Mouse (Mus musculus) liver, embryonic 14.5 days (tissue): ENCODE results near the gene Dnajb5. TPM values are rescaled to one million over a fixed set of nuclear protein-coding genes. Genes with fewer than 3 reads are reported as not detected.

Experiments used
- ATAC-seq: fragments of 200-750 bp; cut with Nextera tagmentation; 2 replicates; pipeline ENCODE4 v1.8.0; 2017; ENCODE audit warnings: moderate number of reproducible peaks, mild to moderate bottlenecking, moderate library complexity; ENCODE audit not compliant: insufficient read depth
- DNase-seq, 3 experiments: peaks; one replicate each; pipeline ENCODE4 v3.0.0-alpha.2; 2012 to 2013; ENCODE audit warnings: low read depth in 3 of 3, low spot score in 3 of 3
- H3K27ac ChIP-seq: fragments of 300-500 bp; sonication (generic); 2 replicates; pipeline ENCODE4 v1.5.1; 2014; ENCODE audit warnings: moderate library complexity, mild to moderate bottlenecking, control low read depth, inconsistent platforms
- H3K27me3 ChIP-seq: fragments of 300-500 bp; sonication (generic); 2 replicates; pipeline ENCODE4 v1.6.1; 2014; ENCODE audit warnings: mild to moderate bottlenecking, low read length, moderate library complexity; ENCODE audit not compliant: control insufficient read depth, insufficient read depth
- H3K36me3 ChIP-seq: fragments of 300-500 bp; sonication (generic); replicated peaks from 2 replicates; pipeline ENCODE4 v1.6.1; 2014; ENCODE audit warnings: low read depth; ENCODE audit not compliant: control insufficient read depth, insufficient read depth
- H3K4me1 ChIP-seq, 2 experiments: fragments of 200-500 bp in 1 of 2; fragments of 300-500 bp in 1 of 2; sonication (generic) in 1 of 2; replicated peaks; 2 replicates each; pipeline ENCODE4 v1.6.1; 2012 to 2014; ENCODE audit warnings: antibody characterized with exemption in 1 of 2, inconsistent platforms in 1 of 2, low read length in 1 of 2; ENCODE audit not compliant: control insufficient read depth in 2 of 2, insufficient read depth in 2 of 2
- H3K4me2 ChIP-seq: fragments of 300-500 bp; sonication (generic); 2 replicates; pipeline ENCODE4 v1.6.1; 2014; ENCODE audit warnings: low read depth, mild to moderate bottlenecking, control low read depth, moderate library complexity
- H3K4me3 ChIP-seq, 2 experiments: fragments of 200-500 bp in 1 of 2; fragments of 300-500 bp in 1 of 2; sonication (generic) in 1 of 2; 2 replicates each; pipeline ENCODE4 v1.5.1; 2012 to 2014; ENCODE audit warnings: low read depth in 2 of 2, low read length in 2 of 2, mild to moderate bottlenecking in 2 of 2, control low read depth in 1 of 2, inconsistent platforms in 1 of 2, moderate library complexity in 1 of 2; ENCODE audit not compliant: insufficient read depth in 1 of 2
- H3K9ac ChIP-seq: fragments of 300-500 bp; sonication (generic); replicated peaks from 2 replicates; pipeline ENCODE4 v1.6.1; 2014; ENCODE audit warnings: mild to moderate bottlenecking, control low read depth, moderate library complexity
- H3K9me3 ChIP-seq: fragments of 300-500 bp; sonication (generic); 2 replicates; pipeline ENCODE4 v1.6.1; 2016; ENCODE audit warnings: low read length, mixed read lengths; ENCODE audit not compliant: control insufficient read depth
- CTCF ChIP-seq: IDR thresholded peaks from 2 replicates; pipeline ENCODE4 v1.5.1; 2016; ENCODE audit warnings: antibody characterized with exemption, low read depth, control low read depth
- EP300 ChIP-seq: IDR thresholded peaks from 2 replicates; pipeline ENCODE4 v1.6.1; 2016; ENCODE audit warnings: antibody characterized with exemption, low read depth
- WGBS: fragments of 180-500 bp; shearing (Covaris S2); extraction: QIAGEN DNeasy Blood & Tissue Kit; methylation state at CpG from one replicate; pipeline ENCODE4 v1.1.7; 2014; ENCODE audit not compliant: insufficient replicate concordance; 5-methylcytosine and 5-hydroxymethylcytosine counted together
- polyA plus RNA-seq, 2 experiments: library from polyadenylated mRNA; depleted of rRNA in 1 of 2; stranded (reverse) in 1 of 2; unstranded in 1 of 2; fragments of >200 nt; fragmentation: Nextera tagmentation in 1 of 2; extraction: Ambion mirVana in 1 of 2; gene quantifications; 2 replicates each; pipeline versions ENCODE4 v1.2.1 to v1.2.3; 2012 to 2014

The Dnajb5 gene
- polyA plus RNA-seq, 2 experiments = 0.43 to 0.90 TPM

DNA sequence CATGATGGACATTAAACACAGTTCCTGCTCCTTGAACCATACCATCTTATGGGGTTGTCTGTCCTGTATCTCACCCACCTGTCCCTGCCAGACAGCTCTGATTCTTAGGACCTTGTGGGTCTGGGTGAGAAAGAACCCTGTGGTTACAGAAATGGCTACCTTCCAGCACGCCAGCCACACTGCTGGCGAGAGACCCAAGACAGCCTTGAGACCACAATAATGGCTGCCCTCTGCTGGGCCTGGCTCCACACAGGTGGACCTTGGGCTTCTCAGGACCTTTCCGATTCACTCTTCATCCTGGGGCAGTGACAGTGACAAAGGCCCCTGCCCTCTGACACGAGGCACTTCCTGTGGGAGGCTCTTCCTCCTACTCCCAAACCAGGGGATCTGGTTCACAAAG lies 9.8 kb downstream of the Dnajb5 start:
- no peak for TF ChIP-seq CTCF
- TF ChIP-seq EP300 = no peak
- Histone ChIP-seq H3K9me3 (no peaks in the 10 kb centered on the region), H3K9ac (no peak overlapping the region), H3K27me3 (no peaks in the 10 kb centered on the region), H3K27ac (no peak overlapping the region), H3K36me3 (no peaks in the 10 kb centered on the region), H3K4me2 (no peak overlapping the region), H3K4me3 (no peak overlapping the region), H3K4me1 (no peaks in the 10 kb centered on the region)
- whole genome bisulfite sequencing = 38% methylated on average over 4 of the region's 4 CpGs
- no peak for DNase-seq
- no peak for ATAC-seq

DNA sequence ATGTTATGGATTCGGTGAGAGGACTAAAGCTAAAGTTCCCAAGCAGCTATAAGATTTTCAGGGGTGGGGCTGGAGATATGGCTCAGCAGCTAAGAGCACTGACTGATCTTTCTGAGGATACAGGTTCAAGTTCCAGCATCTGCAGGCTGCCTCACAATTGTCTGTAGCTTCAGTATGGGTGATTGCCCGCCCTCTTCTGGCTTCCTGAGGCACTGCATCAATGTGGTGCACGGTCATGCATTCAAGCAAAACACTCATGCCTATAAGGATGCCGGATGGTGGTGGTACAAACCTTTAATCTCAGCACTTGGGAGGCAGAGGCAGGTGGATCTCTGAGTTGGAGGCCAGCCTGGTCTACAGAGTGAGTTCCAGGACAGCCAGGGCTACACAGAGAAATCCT lies 12.0 kb downstream of the Dnajb5 start:
- ATAC-seq = no peak

DNA sequence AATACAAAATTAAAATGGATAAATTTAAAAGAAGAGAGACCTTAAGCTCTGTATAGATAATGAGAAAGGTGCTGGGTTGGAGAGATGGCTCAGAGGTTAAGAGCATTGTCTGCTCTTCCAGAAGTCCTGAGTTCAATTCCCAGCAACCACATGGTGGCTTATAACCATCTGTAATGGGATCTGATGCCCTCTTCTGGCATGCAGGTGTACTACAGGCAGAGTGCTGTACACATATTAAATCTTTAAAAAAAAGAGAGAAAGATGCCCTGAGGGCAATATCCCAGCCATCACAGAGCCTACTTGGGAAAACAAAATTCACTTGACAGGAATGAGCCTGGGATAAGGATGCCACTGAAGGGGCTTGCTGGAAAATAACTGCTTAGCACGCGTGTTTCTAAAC lies 13.9 kb downstream of the Dnajb5 start:
- ATAC-seq (no peak), DNase-seq (no peak)
- no peak for TF ChIP-seq EP300
- peak; percentile 51 for TF ChIP-seq CTCF
- H3K27me3 ChIP-seq = no peaks in the 10 kb centered on the region
- no peaks in the 10 kb centered on the region for H3K9me3 ChIP-seq
- no peak overlapping the region for H3K4me2 ChIP-seq
- H3K27ac ChIP-seq = no peak overlapping the region
- H3K9ac ChIP-seq = no peak overlapping the region
- no peak overlapping the region for H3K4me3 ChIP-seq
- H3K4me1 ChIP-seq = peaks cover 0 to 2% of the 10 kb centered on the region in 2 experiments; a peak in 1 of 4 replicates
- WGBS = 89% methylated on average over 2 of the region's 2 CpGs
- H3K36me3 ChIP-seq = no peaks in the 10 kb centered on the region

More for the DNA sequence above, 12.0 kb downstream of the Dnajb5 start:
- 20% methylated on average over 4 of the region's 4 CpGs for WGBS
- Histone ChIP-seq H3K4me1 (peaks cover 0 to 2% of the 10 kb centered on the region in 2 experiments; a peak in 1 of 4 replicates), H3K36me3 (no peaks in the 10 kb centered on the region), H3K27me3 (no peaks in the 10 kb centered on the region), H3K4me3 (no peak overlapping the region), H3K4me2 (no peak overlapping the region), H3K9ac (no peak overlapping the region), H3K27ac (no peak overlapping the region), H3K9me3 (no peaks in the 10 kb centered on the region)
- peak in 1 of 3 experiments; percentile 22 for DNase-seq
- peak; percentile 84 for TF ChIP-seq CTCF
- no peak for TF ChIP-seq EP300

DNA sequence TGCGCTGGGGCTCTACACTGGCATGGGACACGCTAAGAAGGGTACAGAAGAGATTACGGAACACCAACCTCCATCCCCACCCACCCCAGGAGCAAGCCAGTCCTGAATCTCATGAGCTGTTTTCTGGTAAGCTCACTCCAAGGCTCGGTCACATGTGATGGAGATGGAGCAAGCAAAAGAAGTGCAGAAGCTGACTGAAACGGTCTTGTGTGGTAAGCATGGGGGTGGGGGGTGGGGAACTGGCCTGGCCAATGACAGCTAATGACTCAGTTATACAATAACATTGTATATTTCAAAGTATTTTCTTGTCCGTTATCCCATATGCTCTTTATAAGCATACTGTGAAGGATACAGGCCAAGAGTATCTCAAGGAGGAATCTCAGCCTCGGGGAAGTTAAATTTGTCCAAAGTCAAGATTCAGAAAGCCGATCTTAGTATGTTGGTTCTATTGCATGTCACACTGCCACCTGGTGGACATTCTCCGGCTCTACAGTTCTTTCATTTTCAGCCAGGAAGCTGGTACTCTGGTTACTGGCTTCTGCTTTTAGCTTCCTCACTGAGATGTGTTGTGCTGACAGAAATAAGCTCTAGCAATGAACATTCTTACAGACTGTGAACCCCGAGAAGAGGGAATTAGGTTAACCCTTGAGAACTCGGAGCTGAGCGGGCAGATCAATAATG lies 15.6 kb downstream of the Dnajb5 start:
- ATAC-seq (no peak), DNase-seq (peak; percentile 35 to 48 (median 42))
- H3K36me3 ChIP-seq = no peaks in the 10 kb centered on the region
- H3K4me1 ChIP-seq = peaks cover 0 to 2% of the 10 kb centered on the region in 2 experiments; a peak in 1 of 4 replicates
- TF ChIP-seq EP300 (no peak), CTCF (peak; percentile 82)
- H3K4me2 ChIP-seq = peak overlapping the region; percentile 39
- H3K9ac ChIP-seq = no peak overlapping the region
- H3K27me3 ChIP-seq = no peaks in the 10 kb centered on the region
- H3K27ac ChIP-seq = no peak overlapping the region
- no peaks in the 10 kb centered on the region for H3K9me3 ChIP-seq
- 13% methylated on average over 12 of the region's 12 CpGs for WGBS
- H3K4me3 ChIP-seq = no peak overlapping the region

DNA sequence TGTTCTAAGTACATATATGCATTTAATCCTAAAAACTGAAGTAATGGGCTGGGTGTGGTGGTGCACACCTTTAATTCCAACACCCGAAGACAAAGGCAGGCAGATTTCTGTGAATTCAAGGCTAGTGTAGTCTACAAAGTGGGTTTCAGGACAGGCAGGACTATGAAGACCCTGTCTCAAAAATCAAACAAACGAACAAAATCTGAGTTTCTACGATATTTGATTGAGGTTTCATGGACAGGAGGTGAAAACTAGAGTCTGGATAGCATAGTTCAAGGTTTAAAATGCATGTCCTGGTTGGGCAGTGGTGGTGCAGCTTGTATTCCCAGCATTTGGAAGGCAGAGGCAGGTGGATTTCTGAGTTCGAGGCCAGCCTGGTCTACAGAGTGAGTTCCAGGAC lies 19.7 kb downstream of the Dnajb5 start, which contains the start of gene 1700022I11Rik:
Gene 1700022I11Rik (plus strand): TSS at position 301 of the 400 bp plus-strand sequence.
- Histone ChIP-seq H3K4me3 (no peak within 1 kb of the TSS), H3K27ac (no peak within 1 kb of the TSS), H3K4me2 (no peak within 1 kb of the TSS), H3K4me1 (peaks cover 0 to 2% of the 10 kb centered on the region in 2 experiments; a peak in 1 of 4 replicates), H3K9ac (no peak within 1 kb of the TSS), H3K27me3 (no peaks in the 10 kb centered on the region), H3K9me3 (no peaks in the 10 kb centered on the region), H3K36me3 (no peaks in the 10 kb centered on the region)
- TF ChIP-seq CTCF (no peak), EP300 (no peak)
- ATAC-seq = no peak
- no peak for DNase-seq
- 53% methylated on average over 4 of the region's 4 CpGs for WGBS
